Mouse (Mus musculus) heart, adult 18-20 months (tissue): ENCODE measurements around the gene Rit1. TPM values are rescaled to one million over a fixed set of nuclear protein-coding genes. Genes with fewer than 3 reads are reported as not detected.
A peak's percentile ranks its signal among the peaks of the same experiment; 100 is the strongest.
"Not testable (repeated sequence)": the region's sequence is repeated elsewhere in the genome, so short reads cannot be mapped to it uniquely, and the experiment has no call there.

ENCODE experiments used
- DNase-seq, 2 experiments: peaks; one replicate each; pipeline ENCODE4 v3.0.0; 2021 to 2022; ENCODE audit warnings: mixed read lengths in 1 of 2
- long read RNA-seq, 2 experiments: library from polyadenylated mRNA; stranded (forward); transcript quantifications; one replicate each; pipeline ENCODE4 v2.0.0; 2021
- total RNA-seq, 2 experiments: library from RNA; stranded (reverse); gene quantifications; 2 replicates each; pipeline ENCODE4 v1.2.3; 2021

Rit1 gene
- total RNA-seq: 10 to 100 TPM; 70.5 to 95.6 TPM
- long read RNA-seq, experiment 1, transcript Rit1-201 (6 exons, 1,204 nt): major isoform, 37 of 66 reads
- long read RNA-seq, experiment 1, partial matches to known transcripts: 9 of 66 reads
- long read RNA-seq, experiment 1, other reads (novel, unspliced or antisense): 18 of 66 reads
- long read RNA-seq, experiment 2, transcript Rit1-201 (6 exons, 1,204 nt): major isoform, 30 of 46 reads
- long read RNA-seq, experiment 2, partial matches to known transcripts: 5 of 46 reads
- long read RNA-seq, experiment 2, other reads (novel, unspliced or antisense): 8 of 46 reads

DNA sequence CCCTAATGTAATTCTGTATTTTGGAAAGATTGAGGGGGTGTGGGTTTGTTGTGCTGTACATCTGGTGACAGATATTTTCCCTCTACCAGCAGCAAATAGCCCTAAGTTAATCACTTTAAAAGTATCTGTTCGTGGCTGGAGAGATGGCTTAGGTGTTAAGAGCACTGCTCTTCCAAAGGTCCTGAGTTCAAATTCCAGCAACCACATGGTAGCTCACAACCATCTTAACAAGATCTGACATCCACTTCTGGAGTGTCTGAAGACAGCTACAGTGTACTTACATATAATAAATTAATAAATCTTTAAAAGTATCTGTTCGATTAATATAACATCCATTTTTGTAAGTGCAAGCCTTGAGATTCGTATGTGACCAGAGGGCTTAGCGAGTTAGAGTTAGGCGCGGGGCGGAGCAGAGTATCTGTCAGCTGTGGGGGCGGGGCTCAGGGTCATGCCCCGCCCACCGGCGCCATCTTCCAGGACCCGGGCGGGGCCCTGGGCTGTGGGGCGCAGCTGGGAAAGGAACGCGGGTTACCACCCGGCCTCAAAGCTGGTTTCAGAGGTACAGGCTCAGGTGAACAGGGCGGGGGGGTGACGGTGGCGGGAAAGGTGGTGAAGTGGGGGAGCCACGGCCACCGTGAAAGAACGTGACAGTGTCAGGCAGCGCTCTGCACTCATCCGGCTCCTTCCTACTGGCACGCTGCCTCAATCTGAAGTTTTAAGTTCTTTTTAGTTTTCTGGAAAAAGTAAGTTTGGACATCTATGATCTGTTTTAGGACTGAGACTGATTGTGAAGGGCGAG, at the start of gene Rit1:
Gene Rit1 (plus strand): TSS at position 440 of the 799 bp plus-strand sequence.
- peak; percentile 89 to 90 for DNase-seq

GRCm38 (mm10) chr3:88677399-88677798, 39.2 kb upstream of the Rit1 start:
- peak; percentile 83 to 92 for DNase-seq

- DNase-seq: no peak
Observed at GRCm38 (mm10) chr3:88683814-88684213, 32.8 kb upstream of the Rit1 start.

DNA sequence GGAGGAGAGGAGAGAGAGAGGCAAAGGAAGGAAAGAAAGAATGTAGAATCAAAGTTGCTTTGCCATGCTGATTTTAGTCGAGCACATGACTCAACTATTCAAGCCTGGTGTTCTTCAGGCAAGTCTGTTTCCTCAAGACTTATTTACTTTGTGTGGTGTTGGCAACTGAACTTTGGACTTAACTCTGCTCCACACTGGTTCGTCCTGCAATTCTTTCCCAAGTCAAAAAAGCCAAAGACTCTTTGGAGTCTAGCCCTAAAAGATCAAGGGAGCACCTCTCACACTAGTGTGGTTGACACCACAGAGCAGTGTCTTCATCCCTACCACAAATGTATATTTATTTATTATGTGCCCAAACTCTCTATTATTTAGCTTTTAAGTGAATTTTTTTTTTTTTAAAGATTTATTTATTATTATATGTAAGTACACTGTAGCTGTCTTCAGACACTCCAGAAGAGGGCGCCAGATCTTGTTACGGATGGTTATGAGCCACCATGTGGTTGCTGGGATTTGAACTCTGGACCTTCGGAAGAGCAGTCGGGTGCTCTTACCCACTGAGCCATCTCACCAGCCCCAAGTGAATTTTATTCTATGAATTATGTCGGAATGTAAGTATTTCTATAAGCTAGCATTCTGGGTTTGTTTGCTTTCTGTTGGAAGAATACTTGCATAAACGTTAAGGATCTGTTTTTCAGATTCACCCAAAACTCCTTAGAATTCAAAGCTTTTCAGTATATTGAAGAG, 32.2 kb upstream of the Rit1 start:
- no peak for DNase-seq

DNA sequence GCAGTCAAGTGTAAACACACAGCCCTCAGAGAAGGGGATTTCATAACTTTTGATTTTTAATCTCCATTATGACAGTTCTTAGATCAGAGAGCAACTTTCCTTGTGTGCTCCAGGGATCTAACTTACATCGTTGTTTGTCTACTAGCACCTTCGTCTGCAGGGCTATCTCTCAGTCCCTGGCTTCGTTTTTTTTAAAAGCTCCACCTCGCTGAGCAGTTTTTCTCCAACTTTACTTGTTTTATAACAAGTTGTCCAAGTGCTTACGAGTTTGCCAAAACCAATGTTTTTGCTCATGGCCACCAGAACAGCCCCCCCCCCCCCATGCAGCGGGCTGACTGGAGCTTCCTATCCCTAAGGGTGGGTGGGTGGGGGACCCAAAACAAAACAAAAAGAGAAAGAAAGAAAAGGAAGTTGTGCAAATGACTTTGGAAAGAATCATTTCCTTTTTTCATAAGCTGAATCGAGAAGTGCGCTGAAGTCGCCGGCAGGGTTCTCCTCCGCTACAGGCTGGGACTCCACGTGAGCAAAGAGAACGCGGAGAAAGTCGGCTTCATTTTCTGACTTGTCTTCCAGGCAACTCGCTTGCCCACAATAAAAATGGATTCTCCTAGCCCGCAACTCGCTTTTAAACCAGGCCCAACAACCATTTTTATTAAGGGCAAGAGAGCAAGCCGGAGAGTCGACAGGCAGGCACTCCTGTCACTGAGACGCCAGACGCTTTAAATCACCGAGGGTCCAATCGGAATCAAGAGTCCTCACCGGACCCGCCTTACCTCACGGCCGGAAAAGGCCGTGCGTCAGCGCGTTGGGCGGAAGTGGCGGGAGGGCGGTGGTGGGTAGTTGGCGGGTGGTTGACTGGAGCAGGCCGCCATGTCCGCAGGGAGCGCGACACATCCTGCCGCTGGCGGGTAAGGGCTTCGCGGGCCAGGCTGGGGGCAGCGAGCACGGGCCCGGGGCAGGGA, 31.4 kb upstream of the Rit1 start, which contains the start of gene Khdc4:
Gene Khdc4 (plus strand): TSS at position 824 of the 962 bp plus-strand sequence.
- DNase-seq: peak; percentile 96 to 99

GRCm38 (mm10) chr3:88685958-88686451, 30.6 kb upstream of the Rit1 start:
- peak in 1 of 2 experiments; percentile 51 for DNase-seq

GRCm38 (mm10) chr3:88686734-88687611, 29.7 kb upstream of the Rit1 start:
- DNase-seq: no peak

GRCm38 (mm10) chr3:88689079-88689478, 27.6 kb upstream of the Rit1 start:
- no peak for DNase-seq

DNA sequence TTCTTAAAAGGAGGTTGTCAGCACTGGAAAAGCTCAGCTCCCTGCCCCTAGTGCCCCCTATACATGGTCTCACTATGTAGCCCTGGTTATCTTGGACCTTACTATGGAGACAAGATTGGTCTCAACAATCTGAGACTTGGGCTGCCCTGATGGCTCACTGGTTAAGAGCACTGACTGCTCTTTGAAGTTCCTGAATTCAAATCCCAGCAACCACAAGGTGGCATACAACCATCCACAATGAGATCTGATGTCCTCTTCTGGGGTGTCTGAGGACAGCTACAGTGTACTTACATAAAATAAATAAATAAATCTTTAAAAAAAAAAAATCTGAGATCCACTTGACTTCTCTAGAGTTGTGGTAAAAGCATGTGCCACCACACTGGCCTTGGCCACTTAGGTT, 21.1 kb upstream of the Rit1 start:
- DNase-seq: no peak

DNA sequence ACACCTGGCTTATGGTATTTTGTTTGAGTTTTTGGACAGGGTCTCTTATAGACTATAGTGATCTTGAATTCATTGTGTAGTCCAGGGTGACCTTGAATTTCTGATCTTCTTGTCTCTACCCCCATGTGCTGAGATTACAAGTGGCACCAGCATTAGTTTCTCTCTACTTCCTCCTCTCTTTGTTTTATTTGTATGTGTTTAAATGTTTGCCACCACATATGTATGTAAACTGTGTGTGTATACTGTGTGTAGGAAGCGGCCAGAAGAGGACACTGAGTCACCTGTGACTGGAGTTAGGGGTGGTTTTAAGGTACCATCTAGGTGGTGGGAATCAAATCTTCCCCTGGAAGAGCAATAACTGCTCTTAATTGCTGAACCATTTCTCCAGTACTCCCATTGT, 18.6 kb upstream of the Rit1 start:
- DNase-seq: no peak

DNA sequence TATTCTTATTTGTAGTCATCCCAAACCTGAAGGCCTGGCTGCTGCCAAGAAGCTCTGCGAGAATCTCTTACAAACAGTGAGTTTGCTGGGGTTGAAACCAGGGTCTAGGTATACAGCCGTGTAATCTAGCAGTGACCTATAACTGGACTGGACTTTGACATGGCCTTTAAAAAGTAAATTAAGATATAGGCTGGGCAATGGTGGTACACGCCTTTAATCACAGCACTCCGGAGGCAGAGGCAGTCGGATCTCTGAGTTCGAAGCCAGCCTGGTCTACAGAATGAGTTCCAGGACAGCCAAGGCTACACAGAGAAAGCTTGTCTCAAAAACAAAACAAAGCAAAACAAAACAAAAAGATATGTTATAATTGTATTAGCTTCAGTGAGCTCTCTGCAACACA, 17.8 kb upstream of the Rit1 start:
- DNase-seq: no peak

- no peak for DNase-seq
Observed at GRCm38 (mm10) chr3:88700247-88700646, 16.4 kb upstream of the Rit1 start.

- peak in 1 of 2 experiments; percentile 24 for DNase-seq
Observed at GRCm38 (mm10) chr3:88701222-88701621, 15.4 kb upstream of the Rit1 start.

DNA sequence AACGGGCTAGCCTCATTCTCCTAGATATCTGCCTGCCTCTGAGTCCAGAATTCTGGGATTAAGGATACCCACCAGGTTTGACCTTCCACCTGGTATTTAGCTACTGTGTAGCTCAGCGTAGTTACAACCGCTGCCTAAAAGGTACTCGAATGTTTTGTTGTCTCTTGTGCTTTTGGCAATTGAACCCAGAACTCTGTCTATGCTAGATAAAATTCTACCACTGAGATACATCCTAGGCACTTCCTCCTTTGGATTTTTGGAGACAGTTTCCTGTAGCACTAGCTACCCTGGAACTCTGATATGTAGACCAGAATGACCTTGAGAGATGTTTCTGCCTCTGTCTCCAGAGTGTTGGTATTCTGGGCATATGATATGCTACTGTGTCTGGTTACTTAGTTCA, 2.9 kb upstream of the Rit1 start:
- DNase-seq: no peak

DNA sequence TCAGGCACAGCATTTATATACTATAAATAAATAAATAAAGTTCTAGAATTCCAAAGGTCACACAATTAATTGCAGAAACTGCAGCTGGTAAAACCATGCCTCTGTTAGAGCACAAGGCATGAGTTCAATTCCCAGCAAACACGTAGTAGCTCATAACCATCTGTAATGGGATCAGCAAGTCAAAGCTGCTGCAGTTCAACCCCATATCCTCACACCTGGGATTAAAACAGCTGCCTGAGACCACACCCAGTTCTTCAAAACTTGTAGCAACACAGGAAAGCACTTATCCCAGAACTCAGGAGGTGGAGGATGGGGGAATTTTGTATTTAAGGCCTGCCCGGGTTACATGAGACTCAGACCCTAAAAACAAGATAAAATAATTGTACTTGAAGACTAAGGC, 1.9 kb upstream of the Rit1 start:
- DNase-seq: no peak

GRCm38 (mm10) chr3:88715716-88716115, 922 bp upstream of the Rit1 start:
- not testable (repeated sequence) for DNase-seq

GRCm38 (mm10) chr3:88717198-88717798, 660 bp downstream of the Rit1 start:
- DNase-seq: peak; percentile 45 to 72

GRCm38 (mm10) chr3:88717831-88718230, 1.2 kb downstream of the Rit1 start:
- DNase-seq: peak; percentile 28 to 32

GRCm38 (mm10) chr3:88719098-88719497, 2.5 kb downstream of the Rit1 start:
- DNase-seq: peak; percentile 82 to 89

DNA sequence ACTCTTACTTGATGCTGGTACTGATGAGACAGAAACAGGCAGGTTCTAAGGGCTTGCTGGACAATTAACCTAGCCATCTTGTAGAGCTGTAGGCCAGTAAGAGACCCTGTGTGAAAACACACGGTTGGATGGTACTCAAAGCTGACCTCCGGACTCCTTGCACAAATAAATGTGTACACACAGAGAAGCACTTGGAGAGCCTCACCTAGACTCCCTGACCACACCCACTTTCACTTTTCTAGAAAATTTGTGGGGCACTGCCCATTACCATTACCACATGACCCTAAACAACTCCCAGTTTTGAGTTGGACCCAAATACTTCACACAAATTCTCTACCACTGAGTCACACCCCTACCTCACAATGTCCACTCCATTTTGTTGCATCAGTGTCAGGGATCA, 19.9 kb downstream of the Rit1 start:
- no peak for DNase-seq
